Mouse (Mus musculus): ENCODE results near the gene Ranbp3l. TPM values are rescaled to one million over a fixed set of nuclear protein-coding genes. Genes with fewer than 3 reads are reported as not detected.
A peak's percentile ranks its signal among the peaks of the same experiment; 100 is the strongest.

Ranbp3l gene
- total RNA-seq, 2 experiments from 2014 or later = not detected

- peak; percentile 8; the same call in 1 of the 2 replicates for ATAC-seq (replicated peaks; ENCODE audit: poor library complexity, severe bottlenecking)
These were observed 102.6 kb downstream of the Ranbp3l start for GRCm38 (mm10) chr15:9070353-9070752.

GRCm38 (mm10) chr15:9070912-9071555, 103.3 kb downstream of the Ranbp3l start, which contains the start of gene Nadk2:
Gene Nadk2, plus strand, starts transcription at chr15:9071260.
- peak; percentile 77 for ATAC-seq (replicated peaks; ENCODE audit: poor library complexity, severe bottlenecking)

DNA sequence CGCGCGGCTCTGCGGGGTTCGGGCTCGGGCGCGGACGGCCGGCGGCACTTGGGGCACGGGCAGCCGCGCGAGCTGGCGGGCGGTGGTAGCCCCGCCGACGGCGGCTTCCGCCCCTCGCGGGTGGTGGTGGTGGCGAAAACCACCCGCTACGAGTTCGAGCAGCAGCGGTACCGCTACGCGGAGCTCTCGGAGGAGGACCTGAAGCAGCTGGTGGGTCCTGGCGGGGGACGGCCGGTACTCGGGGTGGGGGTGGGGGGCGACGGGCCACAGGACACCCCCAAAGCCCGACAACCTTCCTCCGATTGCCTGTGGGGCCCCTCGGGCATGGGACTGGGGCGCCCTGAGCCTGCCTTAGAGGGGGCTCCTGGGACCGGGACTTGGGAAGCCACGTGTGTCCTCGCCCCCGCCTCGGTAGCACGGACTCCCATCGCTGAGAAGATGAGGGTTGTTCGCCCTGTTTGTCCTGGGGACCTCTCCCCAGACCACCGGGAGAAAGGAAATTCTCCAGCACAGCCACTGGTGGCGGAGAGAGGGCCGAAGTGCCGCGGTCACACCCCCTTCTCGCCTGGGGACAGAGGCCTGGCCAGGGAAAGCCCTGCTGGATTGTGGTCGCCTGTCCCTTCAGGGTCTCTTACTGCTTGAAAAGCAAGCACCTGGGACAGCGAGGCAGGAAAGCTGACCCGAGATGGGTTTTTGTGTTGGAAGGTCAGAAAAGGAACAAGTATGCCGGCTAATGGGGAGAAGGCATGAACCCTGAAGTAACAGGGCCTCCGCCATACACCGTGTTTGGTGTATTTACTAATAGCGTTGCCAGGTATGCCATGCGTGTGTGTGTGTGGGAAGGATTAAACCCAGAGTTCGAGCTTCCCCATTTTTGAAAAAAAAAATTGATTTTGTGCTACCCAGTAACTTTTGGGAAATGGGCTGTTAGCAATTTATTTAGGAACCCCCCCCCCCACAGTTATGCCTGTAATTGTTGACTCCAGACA, 104.1 kb downstream of the Ranbp3l start:
- ATAC-seq (replicated peaks; ENCODE audit: poor library complexity, severe bottlenecking) = 0 out of 2 replicates have a peak, but pooled peaks have one; percentile 3

- ATAC-seq (replicated peaks; ENCODE audit: poor library complexity, severe bottlenecking) = peak; percentile 16
These were observed 104.9 kb downstream of the Ranbp3l start for GRCm38 (mm10) chr15:9072630-9073029.

DNA sequence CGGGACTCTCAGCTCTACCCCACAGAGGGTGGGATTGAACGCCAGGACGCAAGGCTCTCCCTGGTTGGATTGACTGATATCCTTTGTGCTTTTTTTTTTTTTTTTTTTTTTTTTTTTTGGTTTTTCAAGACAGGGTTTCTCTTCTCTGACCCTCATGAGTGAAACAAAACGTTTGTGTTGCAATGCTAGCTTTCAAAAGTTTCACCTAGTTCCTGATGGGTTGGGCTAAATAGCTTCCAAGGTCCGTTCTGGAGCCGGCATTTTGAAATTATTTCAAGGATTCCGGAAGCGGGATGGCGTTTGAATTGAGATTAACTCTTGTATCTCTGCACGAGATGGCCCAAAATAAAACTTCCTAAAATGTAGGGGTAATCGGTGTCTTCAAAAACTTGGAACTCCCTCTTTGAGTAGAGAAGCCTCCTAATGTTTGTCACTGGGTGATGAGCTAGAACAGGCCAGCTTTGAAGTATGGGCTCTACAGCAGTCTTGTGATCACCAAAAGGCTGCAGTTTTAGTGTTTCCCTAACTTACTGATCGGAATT, 105.4 kb downstream of the Ranbp3l start:
- ATAC-seq (replicated peaks; ENCODE audit: poor library complexity, severe bottlenecking) = peak; percentile 10; the same call in 1 of the 2 replicates

GRCm38 (mm10) chr15:9073684-9074083, 105.9 kb downstream of the Ranbp3l start:
- ATAC-seq (replicated peaks; ENCODE audit: poor library complexity, severe bottlenecking) = no peak

GRCm38 (mm10) chr15:9074139-9074538, 106.4 kb downstream of the Ranbp3l start:
- ATAC-seq (replicated peaks; ENCODE audit: poor library complexity, severe bottlenecking) = no peak

DNA sequence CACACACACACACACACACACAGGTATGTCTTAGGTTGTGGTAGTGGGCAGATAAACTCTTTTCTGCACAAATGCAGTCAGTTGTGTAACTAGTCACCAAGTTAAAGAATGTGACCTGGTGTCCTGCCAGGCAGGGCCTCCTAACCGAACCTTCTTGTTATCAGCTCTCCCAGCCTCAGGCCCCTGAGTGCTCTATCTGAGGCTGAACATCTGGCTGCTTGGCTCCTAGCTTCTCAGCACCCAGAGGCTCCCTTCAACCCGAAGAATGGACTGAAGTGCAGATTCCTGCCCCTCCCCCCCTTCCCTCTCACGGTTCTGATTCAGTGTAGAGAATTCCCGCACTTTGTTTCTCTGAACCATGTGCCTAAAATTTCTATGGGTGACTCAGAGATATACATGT, 106.9 kb downstream of the Ranbp3l start:
- no peak for ATAC-seq (replicated peaks; ENCODE audit: poor library complexity, severe bottlenecking)

GRCm38 (mm10) chr15:9075608-9076200, 108.0 kb downstream of the Ranbp3l start:
- ATAC-seq (replicated peaks; ENCODE audit: poor library complexity, severe bottlenecking) = no peak

GRCm38 (mm10) chr15:9078481-9079300, 110.9 kb downstream of the Ranbp3l start:
- peak; percentile 64 for ATAC-seq (replicated peaks; ENCODE audit: poor library complexity, severe bottlenecking)

DNA sequence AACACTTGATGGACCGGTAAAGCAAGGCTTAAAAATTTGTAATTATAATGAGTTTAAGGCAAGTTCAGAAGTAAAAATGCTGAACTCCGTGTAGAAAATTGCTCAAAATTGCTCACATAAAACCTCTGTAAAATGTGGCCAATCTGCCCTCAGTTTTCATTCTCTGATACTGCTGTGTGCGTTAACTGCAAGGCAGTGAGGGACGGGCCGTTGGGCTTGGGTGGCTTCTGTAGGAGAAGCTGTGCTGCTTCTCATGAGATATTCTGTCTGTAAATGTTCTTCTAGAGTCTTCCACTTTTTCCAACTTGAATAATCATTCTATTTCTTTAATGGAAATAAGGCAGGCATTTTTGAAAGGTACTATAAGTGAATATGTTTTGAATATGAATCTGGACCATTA, 111.9 kb downstream of the Ranbp3l start:
- ATAC-seq (replicated peaks; ENCODE audit: poor library complexity, severe bottlenecking) = no peak

- ATAC-seq (replicated peaks; ENCODE audit: poor library complexity, severe bottlenecking) = peak; percentile 70
These were observed 112.5 kb downstream of the Ranbp3l start for GRCm38 (mm10) chr15:9080206-9080605.

DNA sequence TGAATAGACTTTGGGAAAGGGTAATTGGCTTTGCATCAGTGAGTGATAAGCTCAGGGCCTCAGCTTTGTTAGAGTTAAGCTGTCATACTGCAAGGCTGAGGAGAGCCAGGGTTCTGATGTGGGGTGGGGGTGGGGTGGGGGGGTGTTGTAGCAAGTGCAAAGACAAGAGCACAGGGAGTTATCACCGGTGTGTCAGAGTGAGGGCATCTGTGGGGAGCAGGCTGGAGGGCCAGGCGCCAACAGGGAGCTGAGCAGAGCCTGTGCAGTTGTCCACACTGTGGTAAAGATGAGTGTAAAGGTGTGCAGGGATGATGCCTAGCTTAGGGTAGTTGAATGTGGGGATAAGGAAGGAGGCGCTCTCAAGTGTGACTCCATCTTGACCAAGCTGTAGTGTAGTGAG, 113.5 kb downstream of the Ranbp3l start:
- no peak for ATAC-seq (replicated peaks; ENCODE audit: poor library complexity, severe bottlenecking)

- no peak for ATAC-seq (replicated peaks; ENCODE audit: poor library complexity, severe bottlenecking)
These were observed 115.0 kb downstream of the Ranbp3l start for GRCm38 (mm10) chr15:9082753-9083152.

DNA sequence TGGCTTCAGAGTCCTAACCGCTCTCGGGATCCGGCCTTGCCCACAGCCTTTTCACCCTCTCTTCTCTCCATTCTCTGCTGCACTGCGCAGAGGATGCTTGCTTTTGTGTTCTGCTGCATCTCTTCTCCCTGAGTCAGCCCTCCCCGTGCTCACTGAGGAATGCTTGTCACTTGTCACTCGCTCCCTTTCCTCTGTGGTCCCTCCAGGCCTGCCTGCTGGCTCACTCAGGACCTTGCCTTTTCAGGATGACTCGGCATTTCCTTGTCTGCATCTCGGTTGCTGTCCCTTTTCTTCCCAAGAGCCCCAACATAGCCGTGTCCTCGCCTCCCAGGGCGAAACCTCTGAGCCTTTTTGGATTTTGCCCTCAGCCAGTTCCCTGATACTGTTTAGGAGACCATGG, 119.1 kb downstream of the Ranbp3l start:
- no peak for ATAC-seq (replicated peaks; ENCODE audit: poor library complexity, severe bottlenecking)

- ATAC-seq (replicated peaks; ENCODE audit: poor library complexity, severe bottlenecking) = no peak
These were observed 119.7 kb downstream of the Ranbp3l start for GRCm38 (mm10) chr15:9087421-9087820.

DNA sequence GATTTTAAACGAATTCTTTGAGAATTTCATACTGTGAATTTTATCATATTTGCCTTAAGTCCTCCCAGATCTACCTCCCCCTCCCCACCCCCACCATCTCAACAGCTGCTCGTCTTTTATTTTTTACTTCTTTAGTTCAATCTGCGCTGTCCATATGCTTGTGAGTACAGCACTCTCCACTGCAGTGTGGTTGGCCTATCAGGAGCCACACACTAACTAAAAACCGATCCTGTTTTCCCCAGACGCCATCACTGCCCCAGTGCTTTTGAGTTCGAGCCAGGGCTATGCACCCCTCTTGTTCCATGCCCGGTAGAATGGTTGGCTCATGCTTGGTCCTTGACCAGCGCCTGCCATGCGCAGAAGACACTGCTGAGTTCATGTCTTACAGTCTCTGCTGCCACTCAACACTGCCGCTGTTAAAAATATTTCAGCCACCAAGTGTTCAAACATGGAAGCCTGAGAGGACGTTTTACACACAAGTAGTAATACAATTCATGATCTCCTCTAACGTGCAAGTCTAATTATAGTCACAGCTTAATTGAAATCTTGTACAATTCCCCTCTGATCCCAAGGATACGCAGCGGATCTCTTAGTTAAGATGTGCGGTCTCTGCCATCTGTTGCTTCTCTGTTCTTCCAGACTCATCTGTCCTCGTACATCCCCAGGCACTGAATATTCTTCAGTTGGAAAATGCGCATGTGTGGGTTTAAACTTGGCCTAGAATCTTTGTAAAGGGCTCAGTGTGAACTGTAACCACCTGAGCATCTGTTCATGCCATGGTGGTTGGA, 120.3 kb downstream of the Ranbp3l start:
- no peak for ATAC-seq (replicated peaks; ENCODE audit: poor library complexity, severe bottlenecking)

DNA sequence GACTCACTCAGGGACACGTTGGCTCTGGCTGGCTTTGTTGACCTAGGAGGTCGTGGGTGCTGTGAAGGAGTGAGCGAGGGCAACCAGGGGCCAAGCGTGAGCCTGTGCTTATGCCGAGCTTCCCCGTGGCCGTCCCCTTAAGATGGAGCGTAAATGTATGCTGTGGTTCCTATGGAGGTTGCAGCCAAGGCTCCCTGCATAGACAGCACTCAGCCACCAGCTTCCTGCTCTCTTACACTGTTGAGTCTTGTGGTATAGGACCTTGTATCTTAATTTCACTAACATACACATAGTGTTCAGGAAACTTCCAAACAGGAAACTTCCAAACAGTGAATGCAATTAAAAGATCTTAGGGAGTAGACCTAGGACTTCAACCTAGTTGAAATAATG, 120.9 kb downstream of the Ranbp3l start:
- no peak for ATAC-seq (replicated peaks; ENCODE audit: poor library complexity, severe bottlenecking)

DNA sequence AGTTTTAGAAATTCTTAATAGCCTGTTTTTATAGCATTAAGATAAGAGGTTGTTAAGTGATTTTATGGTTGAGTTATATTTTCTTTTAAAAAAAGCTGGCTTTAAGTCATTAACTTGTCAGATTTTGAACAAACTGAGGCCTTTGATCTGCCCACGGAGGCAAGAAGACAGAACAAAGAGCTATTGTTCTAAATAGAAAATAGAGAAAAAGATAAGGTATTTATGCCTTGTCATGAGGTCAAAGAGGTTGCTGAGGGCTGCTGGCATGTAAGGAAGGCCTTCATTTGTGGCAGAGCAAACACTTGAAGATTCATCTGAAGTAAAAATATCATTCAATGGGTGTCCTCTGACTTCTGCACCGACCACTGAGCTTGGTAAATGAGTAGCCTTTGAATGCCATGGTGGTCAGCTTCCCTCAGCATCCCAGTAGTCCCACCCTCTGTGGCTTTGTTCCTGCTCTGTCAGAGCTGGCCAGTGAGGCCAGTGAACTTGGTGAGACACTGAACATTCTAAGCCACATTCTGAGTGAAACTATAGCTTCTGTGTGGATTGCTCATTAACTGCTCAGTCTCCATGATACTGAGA, 121.5 kb downstream of the Ranbp3l start:
- ATAC-seq (replicated peaks; ENCODE audit: poor library complexity, severe bottlenecking) = no peak
